Mouse (Mus musculus): ENCODE measurements around the gene Me1.

Gene Me1

DNA sequence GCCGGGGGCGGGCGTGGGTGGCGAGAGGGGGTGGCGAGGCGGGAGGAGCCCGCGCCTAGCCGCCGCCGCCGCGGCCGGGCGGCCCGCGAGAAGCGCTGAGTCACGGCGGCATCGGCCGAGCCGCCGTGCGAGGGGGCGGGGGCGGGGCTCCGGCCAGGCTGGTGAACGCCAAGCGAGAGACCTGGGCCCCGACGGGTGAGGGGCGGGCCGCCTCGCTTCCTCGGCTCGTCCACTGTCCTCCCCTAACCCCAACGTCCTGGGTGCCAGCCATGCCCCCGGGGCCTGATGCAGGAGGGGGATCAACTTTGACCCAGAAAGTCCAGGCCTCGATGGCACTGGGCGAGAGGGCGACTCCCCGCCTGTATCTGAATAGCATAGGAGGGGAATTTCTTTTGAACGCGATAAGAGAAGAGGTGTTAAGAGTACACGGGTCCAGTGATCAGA lies at the start of gene Me1:
Gene Me1 (minus strand): TSS at position 136 of the 444 bp plus-strand sequence.
- DNase-seq (ENCODE audit: low read depth in 1 of 2, low spot score in 2 of 2), result no peak

DNA sequence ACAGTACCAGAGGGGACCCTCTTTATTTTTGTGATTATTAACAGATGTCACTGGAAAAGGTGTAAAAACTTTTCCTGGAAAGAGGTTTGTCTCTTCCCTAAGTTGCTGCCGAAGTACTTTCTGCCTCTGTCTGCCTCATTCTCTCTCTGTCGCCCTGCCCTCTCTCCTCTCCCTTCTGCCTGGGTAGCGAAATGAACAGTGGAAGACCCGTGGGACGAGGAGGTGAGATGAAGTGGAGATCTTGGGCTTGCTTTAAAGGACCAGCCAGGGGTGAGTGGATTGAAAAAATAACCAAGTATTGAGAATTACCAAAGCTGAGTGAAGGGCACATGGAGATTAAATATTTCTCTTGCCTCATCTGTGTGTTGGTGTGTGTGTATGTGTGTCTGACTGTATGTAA lies 48.3 kb upstream of the Me1 start:
- no peak for DNase-seq (ENCODE audit: low read depth in 1 of 2, low spot score in 2 of 2)

DNA sequence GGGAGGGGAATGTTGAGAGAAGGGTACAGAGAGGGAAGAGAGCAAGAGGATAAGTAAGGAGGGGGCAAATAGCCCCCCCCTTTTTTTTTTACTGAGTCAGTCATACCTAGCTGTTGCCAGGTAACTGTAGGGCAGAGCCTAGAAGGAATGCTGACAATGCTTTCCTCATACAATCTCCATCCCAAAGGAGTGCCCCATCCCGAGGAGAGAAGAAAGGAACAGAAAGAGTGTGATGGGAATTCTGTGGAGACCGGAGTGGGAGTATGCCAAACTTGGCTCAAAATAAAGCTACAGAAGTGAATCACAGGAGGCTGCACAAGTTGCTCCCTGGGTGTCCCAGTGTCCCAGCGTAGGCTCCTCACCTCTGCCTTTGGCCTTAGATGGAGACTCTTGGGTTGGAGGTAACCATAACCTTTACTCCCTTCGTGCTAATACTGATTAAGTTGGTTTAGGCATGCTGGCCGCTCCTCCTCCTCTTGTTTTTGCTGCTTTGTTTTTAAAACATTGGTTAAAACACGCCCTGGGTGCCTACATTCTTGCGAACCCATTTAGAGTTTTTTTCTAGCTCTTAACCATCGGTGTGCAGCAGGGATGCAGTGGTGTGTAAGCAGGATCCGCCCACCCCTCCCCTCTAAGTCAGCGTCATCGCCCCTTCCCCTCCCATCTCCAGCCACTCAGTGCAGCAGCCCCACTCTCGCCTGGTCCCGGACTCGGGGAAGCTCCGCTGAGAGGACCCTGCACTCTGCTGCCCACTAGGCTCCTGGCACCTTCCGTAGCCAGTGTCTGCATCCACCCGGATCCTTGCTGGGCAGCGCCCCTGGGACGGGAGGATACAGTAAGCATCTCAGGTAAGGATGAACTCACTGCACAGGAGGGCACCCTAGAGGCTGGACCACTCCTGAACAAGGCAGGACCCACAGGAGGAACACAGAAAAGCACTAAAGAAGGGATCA lies 47.5 kb upstream of the Me1 start, which contains the start of gene Prss35:
Gene Prss35 (plus strand): TSS at position 691 of the 953 bp plus-strand sequence.
- DNase-seq (ENCODE audit: low read depth in 1 of 2, low spot score in 2 of 2), result no peak

GRCm38 (mm10) chr9:86739971-86740370 lies 44.2 kb upstream of the Me1 start:
- DNase-seq (ENCODE audit: low read depth in 1 of 2, low spot score in 2 of 2), result no peak

DNA sequence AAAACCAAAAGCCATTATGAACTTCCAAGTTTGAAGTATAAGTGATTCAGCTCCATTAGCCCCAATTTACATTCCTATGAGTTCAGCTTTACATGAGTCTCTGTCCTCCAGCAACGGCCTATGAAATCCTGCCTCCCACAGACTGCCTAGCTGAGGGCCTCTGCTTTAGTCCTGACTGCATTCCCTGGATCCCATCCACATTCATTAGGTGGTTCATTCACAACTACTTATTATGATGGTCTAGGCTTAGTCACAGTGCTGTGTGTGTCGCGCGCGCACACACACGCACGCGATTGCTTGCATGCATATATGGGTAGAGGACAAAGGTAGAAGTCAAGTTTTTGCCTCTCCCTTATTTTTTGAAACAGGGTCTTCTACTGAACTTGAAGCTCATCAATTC lies 43.0 kb upstream of the Me1 start:
- DNase-seq (ENCODE audit: low read depth in 1 of 2, low spot score in 2 of 2), result no peak

DNA sequence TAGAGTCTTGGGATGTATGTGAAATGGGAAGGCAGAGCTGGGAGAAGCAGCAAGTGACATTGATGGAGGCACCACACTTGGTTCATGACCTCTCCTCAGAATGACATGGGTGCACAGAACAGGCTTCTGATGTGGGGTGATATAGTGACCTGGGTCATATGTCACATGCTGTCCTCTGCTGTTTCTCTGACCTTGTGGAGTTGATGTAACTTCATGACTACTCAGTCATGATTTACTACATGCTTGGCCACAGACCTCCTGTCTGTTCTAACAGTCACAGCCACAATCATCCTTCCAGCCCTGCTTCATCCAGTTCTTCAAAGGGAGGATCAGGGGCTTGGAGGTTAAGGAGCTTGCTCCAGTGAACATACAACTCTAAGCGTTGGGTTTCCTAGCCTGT lies 42.3 kb upstream of the Me1 start:
- DNase-seq (ENCODE audit: low read depth in 1 of 2, low spot score in 2 of 2), result no peak

- DNase-seq (ENCODE audit: low read depth in 1 of 2, low spot score in 2 of 2), result no peak
Observed at GRCm38 (mm10) chr9:86736991-86737390, 41.2 kb upstream of the Me1 start.

- no peak for DNase-seq (ENCODE audit: low read depth in 1 of 2, low spot score in 2 of 2)
Observed at GRCm38 (mm10) chr9:86734795-86735194, 39.0 kb upstream of the Me1 start.

DNA sequence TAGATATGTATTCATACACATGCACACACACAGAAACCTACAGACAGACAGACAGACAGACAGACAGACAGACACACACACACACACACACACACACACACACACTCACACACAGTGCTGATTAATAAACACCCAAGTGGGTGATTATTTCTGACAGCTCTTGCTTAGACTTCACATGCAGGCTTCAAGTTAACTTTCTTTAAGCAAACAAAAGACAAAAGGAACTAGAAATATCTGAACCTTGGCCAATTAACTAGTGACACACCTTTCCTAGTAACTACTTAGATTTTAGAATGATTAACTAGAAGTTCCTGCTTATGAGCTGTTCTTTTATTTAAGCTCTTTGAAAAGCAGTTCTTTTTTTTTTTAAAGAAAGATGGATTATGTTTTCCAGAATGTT lies 38.6 kb upstream of the Me1 start:
- no peak for DNase-seq (ENCODE audit: low read depth in 1 of 2, low spot score in 2 of 2)

GRCm38 (mm10) chr9:86729811-86730210 lies 34.1 kb upstream of the Me1 start:
- DNase-seq (ENCODE audit: low read depth in 1 of 2, low spot score in 2 of 2), result no peak

- DNase-seq (ENCODE audit: low read depth in 1 of 2, low spot score in 2 of 2), result no peak
Observed at GRCm38 (mm10) chr9:86729084-86729483, 33.3 kb upstream of the Me1 start.

DNA sequence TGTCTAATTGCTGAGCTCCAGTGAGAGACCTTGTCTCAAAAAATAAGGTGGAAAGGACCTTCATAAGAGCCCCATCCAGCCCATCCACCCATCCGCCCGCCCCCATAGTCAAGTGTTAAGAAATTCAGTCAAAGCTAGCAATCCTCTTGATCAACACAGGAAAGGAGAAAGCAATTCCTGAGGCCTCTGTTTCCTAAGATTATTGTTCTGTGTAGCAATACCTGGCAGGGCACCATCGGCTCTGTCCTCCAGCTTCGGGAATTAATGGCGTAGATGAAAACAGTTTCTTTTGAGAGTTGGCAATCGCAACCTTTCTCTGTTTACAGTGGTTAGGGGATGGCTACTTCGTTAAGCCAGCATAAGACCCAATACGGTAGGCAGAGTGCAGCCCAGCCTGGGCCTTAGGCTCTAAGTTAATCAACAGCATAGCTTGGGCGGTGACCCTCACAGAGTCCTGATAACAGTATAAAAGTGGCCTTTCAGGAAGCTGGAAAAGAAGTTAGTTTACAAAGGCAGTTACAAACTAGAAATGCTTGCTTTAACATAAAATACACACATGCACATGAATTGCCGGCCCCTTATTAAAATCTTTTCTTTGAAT lies 32.6 kb upstream of the Me1 start:
- DNase-seq (ENCODE audit: low read depth in 1 of 2, low spot score in 2 of 2), result no peak

- no peak for DNase-seq (ENCODE audit: low read depth in 1 of 2, low spot score in 2 of 2)
Observed at GRCm38 (mm10) chr9:86726381-86726720, 30.6 kb upstream of the Me1 start.

GRCm38 (mm10) chr9:86725604-86726380 lies 30.0 kb upstream of the Me1 start:
- DNase-seq (ENCODE audit: low read depth in 1 of 2, low spot score in 2 of 2), result no peak

GRCm38 (mm10) chr9:86725066-86725465 lies 29.3 kb upstream of the Me1 start:
- DNase-seq (ENCODE audit: low read depth in 1 of 2, low spot score in 2 of 2), result no peak

- no peak for DNase-seq (ENCODE audit: low read depth in 1 of 2, low spot score in 2 of 2)
Observed at GRCm38 (mm10) chr9:86720794-86721193, 25.0 kb upstream of the Me1 start.

- DNase-seq (ENCODE audit: low read depth in 1 of 2, low spot score in 2 of 2), result no peak
Observed at GRCm38 (mm10) chr9:86720227-86720626, 24.5 kb upstream of the Me1 start.

- DNase-seq (ENCODE audit: low read depth in 1 of 2, low spot score in 2 of 2), result no peak
Observed at GRCm38 (mm10) chr9:86717119-86717518, 21.4 kb upstream of the Me1 start.

GRCm38 (mm10) chr9:86716540-86716939 lies 20.8 kb upstream of the Me1 start:
- no peak for DNase-seq (ENCODE audit: low read depth in 1 of 2, low spot score in 2 of 2)

- no peak for DNase-seq (ENCODE audit: low read depth in 1 of 2, low spot score in 2 of 2)
Observed at GRCm38 (mm10) chr9:86714089-86714488, 18.3 kb upstream of the Me1 start.

DNA sequence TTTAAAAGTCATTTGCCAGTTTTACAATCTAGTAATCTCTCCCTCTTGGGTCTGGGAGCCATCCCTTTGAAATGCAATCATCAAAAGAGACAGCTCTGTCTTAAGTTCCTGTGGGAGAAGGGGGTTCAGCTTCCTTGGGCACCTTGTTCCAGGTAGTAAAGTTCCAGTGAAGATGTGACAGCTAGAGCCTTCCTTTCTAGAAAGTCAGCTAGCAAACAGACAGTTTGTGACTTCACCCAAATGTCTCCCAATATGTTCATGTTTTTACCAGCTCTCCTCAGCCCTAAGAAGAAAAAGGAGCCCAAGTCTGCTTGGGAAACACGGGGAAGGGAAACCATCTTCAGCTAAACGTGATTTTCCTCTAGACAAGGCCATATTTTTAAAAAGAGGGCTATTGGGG lies 16.9 kb upstream of the Me1 start:
- DNase-seq (ENCODE audit: low read depth in 1 of 2, low spot score in 2 of 2), result no peak

All from monocyte, adult 2 months (primary cell).